Mouse (Mus musculus): ENCODE data around the gene Klk9.

- TF ChIP-seq CTCF (IDR thresholded peaks at IDR 0.05; ENCODE audit: low read depth, low read length) (no peak), POLR2A (IDR thresholded peaks at IDR 0.05; ENCODE audit: extremely low read depth, insufficient read depth, low read length) (no peak)
Observed at GRCm38 (mm10) chr7:43810994-43811393, 19.3 kb downstream of the Klk9 start, which contains the start of gene Klk7.

Measured in liver, adult 2 months (tissue).